Mouse (Mus musculus) kidney, adult 11 months (tissue): ENCODE measurements at regions not wholly inside any gene's neighbourhood (a gene's known extent, or its start where the extent isn't known, plus 50 kb on each side); places are given as distances from the start of the nearest gene placed in this dataset.

Experiments
- DNase-seq: peaks from one replicate; pipeline ENCODE4 v3.0.0; 2022

DNA sequence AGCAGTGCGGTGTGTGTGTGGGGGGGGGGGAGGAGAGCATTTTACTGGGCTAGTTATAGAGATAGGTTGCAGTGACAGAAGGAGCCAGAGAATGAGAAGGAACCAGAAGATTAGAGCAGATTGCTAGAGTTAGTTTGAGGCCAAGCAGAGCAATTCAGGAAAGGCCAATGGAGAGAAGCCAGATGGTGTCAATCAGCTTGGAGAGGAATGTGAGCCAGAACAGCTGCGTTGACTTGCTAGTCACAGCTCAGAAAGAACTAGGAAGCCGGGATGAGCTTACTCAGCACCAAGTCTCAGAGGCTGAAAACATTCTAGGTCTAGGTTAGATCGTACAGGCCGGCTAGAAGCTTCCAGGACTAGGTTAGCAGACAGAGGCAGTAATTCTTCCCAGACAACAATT is 140.6 kb downstream of the Sp3 start:
- no peak for DNase-seq

- no peak for DNase-seq
Measured at GRCm38 (mm10) chr2:72841367-72841766, 138.9 kb downstream of the Sp3 start.

DNA sequence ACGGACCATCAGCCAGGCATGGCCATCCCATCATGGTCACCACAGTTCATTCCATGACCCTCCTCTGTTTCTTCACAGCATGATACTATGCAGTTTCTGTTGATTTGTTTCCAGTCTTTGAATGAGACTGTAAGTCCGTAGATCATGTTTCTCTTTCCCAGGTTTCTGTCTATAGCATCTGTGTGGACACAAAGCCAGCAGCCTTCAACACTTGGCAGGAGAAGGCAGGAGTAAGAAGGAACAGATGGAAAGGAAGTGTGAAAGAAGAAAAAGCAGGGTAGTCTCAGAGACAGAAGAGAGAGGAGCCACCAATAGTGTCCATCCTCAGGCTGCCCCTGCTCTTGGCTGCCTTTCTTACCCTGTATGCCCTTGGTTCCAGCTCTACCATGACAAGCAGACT is 136.6 kb downstream of the Sp3 start:
- no peak for DNase-seq

DNA sequence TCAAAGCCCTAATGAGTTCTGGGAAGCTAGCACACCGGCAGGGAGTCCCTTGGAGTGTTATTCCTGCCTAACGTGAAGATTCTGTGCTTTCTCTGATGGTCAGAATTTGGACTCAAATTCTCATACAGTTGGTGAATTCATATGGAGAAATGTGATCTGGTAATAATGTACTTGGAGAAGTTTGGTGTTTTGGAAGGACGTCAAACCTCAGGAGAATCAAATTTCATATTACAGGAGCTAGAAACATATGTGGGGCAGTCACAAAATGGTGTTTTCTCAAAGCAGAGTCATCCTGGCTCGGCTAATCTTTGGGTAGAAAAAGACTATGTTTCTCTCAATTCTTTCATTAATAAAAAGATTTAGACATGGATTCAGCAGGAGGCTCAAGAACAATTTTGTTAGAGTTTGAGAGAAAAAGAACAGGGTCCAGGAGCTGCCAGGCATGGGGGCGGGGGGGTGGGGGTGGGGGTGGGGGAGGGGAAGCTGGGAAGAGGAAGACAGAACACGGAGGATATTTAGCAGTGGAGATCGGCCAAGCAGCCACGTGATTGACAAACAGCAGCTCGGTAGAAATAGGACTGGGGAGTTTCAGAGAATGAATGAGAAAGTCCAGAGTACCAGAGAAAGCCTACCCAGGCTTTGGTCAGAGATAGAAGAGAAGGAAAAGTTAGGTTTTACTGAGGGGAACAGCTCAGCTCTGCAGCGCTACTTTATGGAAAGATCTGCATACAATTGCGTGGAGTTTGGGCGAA is 130.6 kb downstream of the Sp3 start:
- DNase-seq: no peak

GRCm38 (mm10) chr2:72852509-72852908 is 127.7 kb downstream of the Sp3 start:
- DNase-seq: no peak

GRCm38 (mm10) chr2:72855276-72855970 is 124.8 kb downstream of the Sp3 start:
- DNase-seq: no peak

- no peak for DNase-seq
Measured at GRCm38 (mm10) chr2:72855971-72856755, 124.1 kb downstream of the Sp3 start.

DNA sequence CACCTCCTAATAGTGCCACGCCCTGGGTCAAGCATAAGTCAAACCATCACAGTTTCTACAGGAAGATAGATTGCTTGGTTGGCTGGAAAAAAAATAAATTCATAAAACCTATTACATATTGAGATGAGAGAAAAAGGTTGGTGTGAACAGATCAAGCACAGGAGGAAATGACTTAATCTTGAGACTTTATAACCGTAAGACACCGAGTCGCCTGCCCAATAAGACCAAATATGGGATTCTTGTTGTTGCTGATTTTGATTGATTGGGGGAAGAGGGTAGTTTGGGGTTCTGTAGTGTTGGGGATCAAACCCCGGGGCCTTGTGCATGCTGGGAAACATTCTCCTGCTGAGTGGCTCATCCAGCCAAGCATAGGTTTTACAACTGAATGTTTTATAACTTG is 122.9 kb downstream of the Sp3 start:
- DNase-seq: no peak

DNA sequence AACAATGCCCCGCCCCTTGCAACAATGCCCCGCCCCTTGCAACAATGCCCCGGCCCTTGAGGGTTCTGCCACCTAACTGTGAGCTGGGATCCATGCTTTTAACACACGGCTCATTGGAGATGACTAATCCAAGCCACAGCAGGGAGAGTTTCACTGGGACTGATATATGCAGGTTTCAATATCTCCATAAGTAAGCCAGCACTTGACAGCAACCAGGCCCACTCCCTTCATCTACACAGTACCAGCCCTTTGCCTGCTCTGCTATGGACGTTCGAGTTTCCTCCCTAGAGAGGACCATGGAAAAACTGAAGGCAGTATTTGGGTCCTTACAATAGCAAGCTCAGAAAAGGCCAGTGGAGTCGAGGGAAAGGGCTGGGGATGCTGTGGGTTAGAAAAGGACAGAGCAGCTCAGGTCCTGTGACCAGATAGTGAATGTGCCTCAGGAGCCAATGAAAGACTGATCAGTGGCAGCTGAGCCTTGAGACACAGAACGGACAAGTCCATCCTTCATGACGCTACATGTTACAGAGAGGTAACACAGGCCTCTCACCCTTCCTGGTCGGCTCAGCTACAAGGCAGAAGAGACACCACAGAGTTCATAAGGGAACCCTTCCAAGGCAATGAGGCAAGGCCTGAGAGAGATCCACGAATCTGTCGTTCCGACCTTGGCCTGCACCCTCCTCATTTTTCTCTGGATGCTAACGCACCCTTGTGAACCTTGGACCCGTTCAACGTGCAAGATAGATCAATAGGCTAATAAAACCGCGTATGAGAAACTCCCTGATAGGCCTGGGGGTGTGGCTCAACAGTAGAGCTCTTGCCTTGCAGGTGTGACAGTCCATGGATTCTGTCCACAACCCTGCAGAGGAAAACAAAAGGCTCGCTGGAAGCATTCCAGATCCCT is 114.5 kb downstream of the Sp3 start:
- DNase-seq: no peak

- no peak for DNase-seq
Measured at GRCm38 (mm10) chr2:72866366-72866688, 113.9 kb downstream of the Sp3 start.

DNA sequence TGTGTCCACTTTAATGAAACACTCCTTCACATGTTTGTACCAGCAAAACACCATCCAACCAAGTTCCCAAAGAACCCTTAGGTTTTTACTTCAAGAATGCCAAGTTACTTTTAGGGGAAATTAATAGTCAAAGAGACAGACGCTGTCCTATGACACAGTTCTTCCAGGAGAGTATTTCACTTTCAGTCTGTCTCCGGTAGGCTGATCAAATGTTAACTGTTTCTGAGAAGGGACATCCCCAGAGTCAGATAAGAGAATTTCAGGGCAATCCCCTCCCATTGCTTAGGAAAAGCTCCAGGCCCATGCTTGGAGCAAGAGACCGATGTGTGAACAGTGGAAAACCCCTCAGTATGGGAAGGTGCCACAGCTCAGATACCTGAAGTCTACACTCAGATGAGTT is 112.1 kb downstream of the Sp3 start:
- DNase-seq: no peak

GRCm38 (mm10) chr2:72871836-72872235 is 108.4 kb downstream of the Sp3 start:
- peak; percentile 20 for DNase-seq

- DNase-seq: no peak
Measured at GRCm38 (mm10) chr2:72873948-72874347, 106.3 kb downstream of the Sp3 start.

GRCm38 (mm10) chr2:72874533-72874932 is 105.7 kb downstream of the Sp3 start:
- DNase-seq: no peak

- no peak for DNase-seq
Measured at GRCm38 (mm10) chr2:72875677-72876076, 104.6 kb downstream of the Sp3 start.

DNA sequence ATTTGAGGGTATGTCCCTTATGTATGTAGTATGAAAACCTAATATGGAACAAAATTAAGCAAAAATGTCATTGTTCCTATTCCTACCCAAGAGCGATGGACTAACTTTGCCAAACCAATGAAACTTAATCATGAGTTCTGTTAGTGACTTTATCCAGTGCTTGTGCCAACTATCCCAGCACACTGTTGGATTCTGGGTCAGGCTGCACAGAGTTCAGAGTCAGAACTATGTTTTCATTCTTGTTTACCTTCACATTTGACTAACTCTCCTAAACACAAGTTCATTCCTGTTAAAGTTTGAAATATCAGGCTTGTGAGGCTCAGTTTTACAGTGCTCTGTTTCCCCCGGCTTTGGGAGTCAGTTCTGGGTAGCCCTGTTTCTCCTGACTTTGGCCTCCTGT is 100.2 kb downstream of the Sp3 start:
- DNase-seq: peak; percentile 23

DNA sequence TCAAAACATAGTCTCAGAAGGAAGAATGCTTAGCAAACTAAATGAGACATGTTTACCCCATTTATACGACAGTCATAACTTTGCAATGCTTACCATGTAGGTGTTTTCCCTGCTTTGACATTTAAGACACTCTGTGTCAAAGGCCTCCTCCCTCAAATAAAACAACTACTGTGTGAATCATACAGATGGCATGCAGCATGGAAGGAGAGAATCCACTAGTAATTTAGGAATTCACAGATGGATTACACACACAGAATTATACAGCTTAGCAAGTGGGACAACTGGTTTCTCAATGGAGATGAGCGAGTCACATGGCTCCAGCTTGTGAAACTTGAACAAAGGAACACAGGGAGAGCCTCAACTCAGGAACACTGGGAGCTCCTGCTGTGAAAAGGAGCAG is 98.7 kb downstream of the Sp3 start:
- no peak for DNase-seq

DNA sequence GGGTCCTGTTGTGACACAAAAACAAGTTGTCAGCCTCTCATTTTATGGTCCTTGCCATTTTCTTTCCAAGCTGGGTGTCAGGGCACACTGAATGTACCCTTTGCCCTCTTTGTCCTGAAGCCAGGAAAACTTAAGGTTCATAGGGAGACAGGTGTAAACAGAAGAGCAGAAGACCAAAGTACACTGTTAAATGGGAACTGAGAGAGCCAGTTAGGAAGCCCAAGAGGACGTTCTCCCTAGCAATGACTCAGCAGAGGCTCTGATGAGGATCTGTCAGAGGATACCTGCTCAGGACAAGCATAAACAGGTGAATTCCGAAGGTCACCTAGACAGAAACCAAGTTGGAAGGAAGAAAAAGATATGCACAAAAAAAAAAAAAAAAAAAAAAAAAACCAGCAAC is 94.0 kb downstream of the Sp3 start:
- DNase-seq: peak; percentile 75
